35 mouse cellular contexts compared by ENCODE assay signal in genomic region chr6:85633165-85633564, GRCm38 (mm10). TPM values are rescaled to one million over a fixed set of nuclear protein-coding genes. Genes with fewer than 3 reads are reported as not detected.
DNase-seq lines count a peak whose midpoint lies in the region; ATAC-seq and TF ChIP-seq lines count a peak whose summit lies in the region.
"Had no signal": no experiment of that assay in that cellular context is flagged by ENCODE, and none has a peak within 500 bp of the region (broad histone marks: within the 10 kb centered on the region; RNA-seq: fewer than 3 reads in every experiment).

No protein-coding gene starts in this region.

- H3K9me3 ChIP-seq in hindbrain, embryonic 11.5 days (ENCODE audit: control insufficient read depth, low read length) = no peaks in the 10 kb centered on the region
- no peaks in the 10 kb centered on the region for H3K9me3 ChIP-seq in hindbrain, embryonic 12.5 days (replicated peaks)
- H3K9me3 ChIP-seq in stomach, postnatal 0 days (ENCODE audit: control insufficient read depth, low read length) = no peaks in the 10 kb centered on the region
- H3K9me3 ChIP-seq: forebrain, embryonic 12.5 days; hindbrain, embryonic 15.5 days; kidney, embryonic 15.5 days; limb, embryonic 10.5 days; limb, embryonic 15.5 days; liver, embryonic 13.5 days; midbrain, embryonic 15.5 days; neural tube, embryonic 12.5 days had no signal

- H3K9ac ChIP-seq in hindbrain, embryonic 11.5 days (ENCODE audit: low read depth, low read length) = no peak overlapping the region
- no peak overlapping the region for H3K9ac ChIP-seq in hindbrain, embryonic 12.5 days
- no peak overlapping the region for H3K9ac ChIP-seq in stomach, postnatal 0 days (ENCODE audit: low read length)
- H3K9ac ChIP-seq: forebrain, embryonic 12.5 days; hindbrain, embryonic 15.5 days; kidney, embryonic 15.5 days; limb, embryonic 15.5 days; liver, embryonic 13.5 days; midbrain, embryonic 15.5 days; neural tube, embryonic 12.5 days had no signal

- no peaks in the 10 kb centered on the region for H3K4me1 ChIP-seq in hindbrain, embryonic 11.5 days (replicated peaks; ENCODE audit: control insufficient read depth, insufficient read depth, low read length)
- H3K4me1 ChIP-seq in hindbrain, embryonic 12.5 days = no peaks in the 10 kb centered on the region
- H3K4me1 ChIP-seq in stomach, postnatal 0 days (replicated peaks; ENCODE audit: control insufficient read depth, insufficient read depth) = no peaks in the 10 kb centered on the region
- H3K4me1 ChIP-seq: forebrain, embryonic 12.5 days; hindbrain, embryonic 15.5 days; kidney, embryonic 15.5 days; limb, embryonic 10.5 days; limb, embryonic 15.5 days; liver, embryonic 13.5 days; midbrain, embryonic 15.5 days; neural tube, embryonic 12.5 days had no signal

- H3K4me2 ChIP-seq in hindbrain, embryonic 11.5 days (replicated peaks; ENCODE audit: low read depth, low read length) = no peak overlapping the region
- H3K4me2 ChIP-seq in hindbrain, embryonic 12.5 days (replicated peaks) = no peak overlapping the region
- no peak overlapping the region for H3K4me2 ChIP-seq in stomach, postnatal 0 days (replicated peaks; ENCODE audit: low read depth)
- H3K4me2 ChIP-seq: forebrain, embryonic 12.5 days; heart, embryonic 11.5 days; hindbrain, embryonic 15.5 days; kidney, embryonic 15.5 days; limb, embryonic 15.5 days; liver, embryonic 13.5 days; midbrain, embryonic 15.5 days; neural tube, embryonic 12.5 days had no signal

- ATAC-seq in hindbrain, embryonic 11.5 days (ENCODE audit: low FRiP score) = no peak
- ATAC-seq in hindbrain, embryonic 12.5 days (ENCODE audit: low FRiP score) = no peak
- peak; percentile 86 for ATAC-seq in stomach, postnatal 0 days (ENCODE audit: low FRiP score, low TSS enrichment)
- ATAC-seq: inflammation-experienced regulatory T-cells, adult 6 months; midbrain, embryonic 15.5 days had no signal

- peak; percentile 1 for DNase-seq in hindbrain, embryonic 11.5 days (ENCODE audit: low spot score)
- DNase-seq in Muller cell, postnatal 12 days (ENCODE audit: inconsistent ontology term) = peak; percentile 8
- peak; percentile 77 for DNase-seq in ZHBTc4 (ENCODE audit: low read depth, low spot score)
- DNase-seq in stomach, postnatal 0 days (ENCODE audit: low spot score) = peak; percentile 44
- DNase-seq in ovary, adult 18-20 months (ENCODE audit: low spot score) = no peak
- no peak for DNase-seq in kidney, adult 11 months
- DNase-seq: adrenal gland, adult 8-10 months; cerebellum, adult 8-10 months; cerebellum, postnatal 25 days; gastrocnemius, adult 2 months; gastrocnemius, postnatal 36 days; heart, adult 18-20 months; heart, postnatal 4 days; kidney, adult 18-20 months; kidney, postnatal 25 days; liver, embryonic 13.5 days; lung, adult 18-20 months; lung, postnatal 10 days; right cerebral cortex, postnatal 14 days; thymus, adult 18-20 months; thymus, postnatal 25 days had no signal

- no peak overlapping the region for H3K4me3 ChIP-seq in hindbrain, embryonic 11.5 days (ENCODE audit: low read depth, low read length)
- H3K4me3 ChIP-seq in hindbrain, embryonic 12.5 days = no peak overlapping the region
- no peak overlapping the region for H3K4me3 ChIP-seq in stomach, postnatal 0 days (ENCODE audit: low read depth, low read length)
- H3K4me3 ChIP-seq: erythroblast, embryonic 14.5 days; forebrain, embryonic 12.5 days; gastrocnemius, adult 2 months; hindbrain, embryonic 15.5 days; kidney, embryonic 15.5 days; layer of hippocampus, adult 2 months; limb, embryonic 10.5 days; limb, embryonic 15.5 days; liver, embryonic 13.5 days; midbrain, embryonic 15.5 days; myocyte; neural tube, embryonic 12.5 days had no signal

- no peak for TF ChIP-seq CTCF in stomach, postnatal 0 days (IDR thresholded peaks at IDR 0.05; ENCODE audit: low read depth)

- H3K27me3 ChIP-seq in hindbrain, embryonic 11.5 days (ENCODE audit: control insufficient read depth, insufficient read depth, low read length) = no peaks in the 10 kb centered on the region
- no peaks in the 10 kb centered on the region for H3K27me3 ChIP-seq in hindbrain, embryonic 12.5 days
- no peaks in the 10 kb centered on the region for H3K27me3 ChIP-seq in stomach, postnatal 0 days (ENCODE audit: control insufficient read depth, insufficient read depth, low read length)
- H3K27me3 ChIP-seq: CH12.LX; forebrain, embryonic 12.5 days; hindbrain, embryonic 15.5 days; kidney, embryonic 15.5 days; limb, embryonic 15.5 days; liver, embryonic 13.5 days; midbrain, embryonic 15.5 days; neural tube, embryonic 12.5 days had no signal

- H3K27ac ChIP-seq in hindbrain, embryonic 11.5 days (ENCODE audit: low read depth, low read length) = no peak overlapping the region
- no peak overlapping the region for H3K27ac ChIP-seq in hindbrain, embryonic 12.5 days
- H3K27ac ChIP-seq in stomach, postnatal 0 days (replicated peaks) = no peak overlapping the region
- H3K27ac ChIP-seq: forebrain, embryonic 12.5 days; gastrocnemius, adult 2 months; hindbrain, embryonic 15.5 days; kidney, embryonic 15.5 days; layer of hippocampus, adult 2 months; limb, embryonic 10.5 days; limb, embryonic 15.5 days; liver, embryonic 13.5 days; midbrain, embryonic 15.5 days; neural tube, embryonic 12.5 days had no signal

- WGBS in hindbrain, embryonic 11.5 days = 57% methylated on average over 8 of the region's 8 CpGs
- 49% methylated on average over 8 of the region's 8 CpGs for WGBS in hindbrain, embryonic 12.5 days
- WGBS in stomach, postnatal 0 days = 48% methylated on average over 8 of the region's 8 CpGs

- no peak for TF ChIP-seq EP300 in stomach, postnatal 0 days (optimal IDR thresholded peaks at IDR 0.05)

- H3K36me3 ChIP-seq in hindbrain, embryonic 11.5 days (ENCODE audit: control insufficient read depth, insufficient read depth, low read length) = peaks cover 7% of the 10 kb centered on the region
- H3K36me3 ChIP-seq in hindbrain, embryonic 12.5 days = peaks cover 30% of the 10 kb centered on the region
- H3K36me3 ChIP-seq in stomach, postnatal 0 days (ENCODE audit: control insufficient read depth, insufficient read depth, low read length) = peaks cover 3% of the 10 kb centered on the region; the same call in 1 of the 2 replicates

RNA-seq across cellular contexts. Expression of gene Alms1, which starts 45.8 kb away (rescaled TPM):
- polyA plus RNA-seq in hindbrain, embryonic 11.5 days (2014; fragmentation: Nextera tagmentation; extraction: Ambion mirVana) = 7.8 and 10.4 TPM in 2 replicates
- polyA plus RNA-seq in hindbrain, embryonic 12.5 days (2016; fragmentation: Nextera tagmentation; extraction: Ambion mirVana) = 8.0 and 8.4 TPM in 2 replicates
- polyA plus RNA-seq in stomach, postnatal 0 days (2015; fragmentation: Nextera tagmentation; extraction: Ambion mirVana) = 0.98 and 1.2 TPM in 2 replicates

Comparison
In these comparisons a context has a peak if more than half of its experiments do, and no peak if none do; other contexts are left out.
1. DNase-seq: peak in hindbrain, embryonic 11.5 days (single experiment), Muller cell, postnatal 12 days (single experiment), ZHBTc4 (single experiment) and stomach, postnatal 0 days (single experiment); none in ovary, adult 18-20 months (single experiment) and kidney, adult 11 months (single experiment).